Mouse (Mus musculus): ENCODE measurements around the gene Maoa. TPM values are rescaled to one million over a fixed set of nuclear protein-coding genes. Genes with fewer than 3 reads are reported as not detected.

Maoa gene
- total RNA-seq (2023): under 1 TPM; 0.34 to 0.76 TPM

GRCm38 (mm10) chrX:16619034-16619929, at the start of gene Maoa:
TSS of gene Maoa (plus strand) at chrX:16619698.

Other genes with a start within 250 kb of the Maoa start
- gene Cypt1, start 96.8 kb upstream of the Maoa start, total RNA-seq (2023): not detected
- 1 to 10 TPM; 1.3 to 8.8 TPM for gene Maob, start 197.7 kb downstream of the Maoa start, total RNA-seq (2023)